Mouse (Mus musculus) lung, embryonic 16.5 days (tissue): ENCODE data around the gene Cryl1. TPM values are rescaled to one million over a fixed set of nuclear protein-coding genes. Genes with fewer than 3 reads are reported as not detected.

Experiments
- ATAC-seq: fragments of 200-750 bp; cut with Nextera tagmentation; 2 replicates; pipeline ENCODE4 v1.8.0; 2017; ENCODE audit warnings: low read depth, mild to moderate bottlenecking, moderate library complexity
- H3K27ac ChIP-seq: fragments of 300-500 bp; sonication (generic); 2 replicates; pipeline ENCODE4 v1.5.1; 2014; ENCODE audit warnings: mild to moderate bottlenecking, control low read depth, low read length
- H3K27me3 ChIP-seq: fragments of 300-500 bp; sonication (generic); 2 replicates; pipeline ENCODE4 v1.6.1; 2014; ENCODE audit warnings: low read depth, low read length, mixed read lengths; ENCODE audit not compliant: control insufficient read depth, insufficient read depth
- H3K36me3 ChIP-seq: fragments of 300-500 bp; sonication (generic); 2 replicates; pipeline ENCODE4 v1.6.1; 2014; ENCODE audit warnings: low read length; ENCODE audit not compliant: control insufficient read depth, insufficient read depth
- H3K4me1 ChIP-seq: fragments of 300-500 bp; sonication (generic); replicated peaks from 2 replicates; pipeline ENCODE4 v1.6.1; 2014; ENCODE audit warnings: low read length, mixed read lengths; ENCODE audit not compliant: control insufficient read depth, insufficient read depth
- H3K4me2 ChIP-seq: fragments of 300-500 bp; sonication (generic); 2 replicates; pipeline ENCODE4 v1.6.1; 2014; ENCODE audit warnings: low read depth, low read length, control low read depth
- H3K4me3 ChIP-seq: fragments of 300-500 bp; sonication (generic); 2 replicates; pipeline ENCODE4 v1.5.1; 2014; ENCODE audit warnings: mild to moderate bottlenecking, low read length, control low read depth
- H3K9ac ChIP-seq: fragments of 300-500 bp; sonication (generic); 2 replicates; pipeline ENCODE4 v1.6.1; 2014; ENCODE audit warnings: low read length, control low read depth
- H3K9me3 ChIP-seq: fragments of 300-500 bp; sonication (generic); 2 replicates; pipeline ENCODE4 v1.6.1; 2016; ENCODE audit warnings: low read length; ENCODE audit not compliant: control insufficient read depth
- WGBS: fragments of 180-500 bp; shearing (Covaris S2); extraction: QIAGEN DNeasy Blood & Tissue Kit; methylation state at CpG from one replicate; pipeline ENCODE4 v1.1.7; 2014; 5-methylcytosine and 5-hydroxymethylcytosine counted together
- polyA plus RNA-seq: library from polyadenylated mRNA; unstranded; fragments of >200 nt; fragmentation: Nextera tagmentation; extraction: Ambion mirVana; gene quantifications from 2 replicates; pipeline ENCODE4 v1.2.1, GENCODE M21; 2015

The Cryl1 gene
- polyA plus RNA-seq, 1 experiment from 2014 or later: 28.0 TPM

DNA sequence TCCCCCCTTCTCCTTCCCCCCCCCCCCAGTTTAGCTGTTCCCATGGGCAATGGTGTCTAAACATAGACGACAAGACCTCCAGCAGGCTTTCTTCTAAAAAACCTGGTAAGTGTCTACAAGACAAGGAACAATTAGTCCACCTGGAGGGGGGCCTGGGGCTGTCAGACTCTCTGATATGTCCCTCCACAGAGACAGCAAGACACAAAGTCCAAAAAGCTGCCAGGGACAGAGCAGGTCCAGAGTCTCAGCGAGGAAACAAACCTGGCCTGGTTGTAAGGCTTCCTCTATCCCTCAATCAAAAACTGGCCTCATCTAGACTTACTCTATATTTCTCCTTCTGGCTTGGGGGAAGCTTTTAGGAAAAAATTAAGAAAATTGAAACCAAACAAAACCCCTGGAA is 115.7 kb downstream of the Cryl1 start:
- ATAC-seq: no peak
- Histone ChIP-seq H3K9me3 (no peaks in the 10 kb centered on the region), H3K4me2 (no peak overlapping the region), H3K4me3 (no peak overlapping the region), H3K36me3 (no peaks in the 10 kb centered on the region), H3K4me1 (no peaks in the 10 kb centered on the region), H3K27me3 (no peaks in the 10 kb centered on the region), H3K9ac (no peak overlapping the region), H3K27ac (no peak overlapping the region)
- WGBS: 28% methylated on average over 2 of the region's 2 CpGs

DNA sequence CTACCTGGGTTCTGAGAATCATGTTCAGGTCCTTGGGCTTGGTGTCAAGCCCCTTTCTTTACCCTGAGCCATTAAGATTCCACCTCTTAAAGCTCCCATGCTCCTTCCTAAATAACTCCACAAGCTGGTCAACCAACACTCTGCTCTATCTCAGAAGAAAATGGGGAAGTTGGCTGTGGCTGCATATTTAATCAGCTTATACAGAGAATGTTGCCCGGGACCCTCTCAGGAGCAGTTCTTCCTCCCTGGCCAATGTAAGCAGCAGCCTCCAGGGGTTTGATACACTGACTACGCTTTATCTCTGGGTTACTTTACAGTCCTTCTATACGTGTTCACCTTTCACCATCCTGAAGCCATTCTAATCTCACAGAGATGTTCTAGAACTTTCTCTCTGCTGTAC is 117.5 kb downstream of the Cryl1 start:
- Histone ChIP-seq H3K27me3 (no peaks in the 10 kb centered on the region), H3K36me3 (no peaks in the 10 kb centered on the region), H3K27ac (no peak overlapping the region), H3K4me1 (no peaks in the 10 kb centered on the region), H3K9me3 (no peaks in the 10 kb centered on the region), H3K4me3 (no peak overlapping the region), H3K9ac (no peak overlapping the region), H3K4me2 (no peak overlapping the region)
- WGBS: 88% methylated on average over 3 of the region's 3 CpGs
- no peak for ATAC-seq

DNA sequence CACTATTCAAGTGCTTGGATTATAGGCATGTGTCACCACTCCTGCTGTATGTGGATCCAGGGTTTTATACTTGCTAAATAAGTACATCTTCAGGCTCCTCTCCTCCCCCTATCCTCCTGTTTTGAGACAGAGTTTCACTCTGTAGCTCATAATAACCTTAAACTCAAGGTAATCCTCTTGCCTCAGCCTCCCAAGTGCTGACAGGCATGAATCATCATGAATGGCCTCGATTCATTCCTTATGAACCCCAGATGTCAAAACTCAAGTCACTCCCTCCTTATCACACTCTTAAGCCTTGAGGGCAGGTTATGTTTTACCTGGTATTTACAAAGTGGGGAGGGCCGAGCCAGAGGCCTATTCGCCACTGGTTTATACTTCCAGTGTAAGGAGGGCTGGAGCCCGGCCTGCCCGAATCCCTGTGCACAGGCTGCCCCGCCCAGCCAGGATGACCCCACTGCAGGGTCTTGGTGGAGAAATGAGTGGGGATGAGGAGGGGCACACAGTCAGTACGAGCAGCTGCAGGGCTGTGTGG is 121.8 kb downstream of the Cryl1 start:
- no peaks in the 10 kb centered on the region for H3K36me3 ChIP-seq
- H3K4me2 ChIP-seq: no peak overlapping the region
- H3K4me1 ChIP-seq: no peaks in the 10 kb centered on the region
- no peaks in the 10 kb centered on the region for H3K9me3 ChIP-seq
- 51% methylated on average over 7 of the region's 7 CpGs for WGBS
- no peak for ATAC-seq
- no peaks in the 10 kb centered on the region for H3K27me3 ChIP-seq
- H3K4me3 ChIP-seq: no peak overlapping the region
- no peak overlapping the region for H3K27ac ChIP-seq
- no peak overlapping the region for H3K9ac ChIP-seq

DNA sequence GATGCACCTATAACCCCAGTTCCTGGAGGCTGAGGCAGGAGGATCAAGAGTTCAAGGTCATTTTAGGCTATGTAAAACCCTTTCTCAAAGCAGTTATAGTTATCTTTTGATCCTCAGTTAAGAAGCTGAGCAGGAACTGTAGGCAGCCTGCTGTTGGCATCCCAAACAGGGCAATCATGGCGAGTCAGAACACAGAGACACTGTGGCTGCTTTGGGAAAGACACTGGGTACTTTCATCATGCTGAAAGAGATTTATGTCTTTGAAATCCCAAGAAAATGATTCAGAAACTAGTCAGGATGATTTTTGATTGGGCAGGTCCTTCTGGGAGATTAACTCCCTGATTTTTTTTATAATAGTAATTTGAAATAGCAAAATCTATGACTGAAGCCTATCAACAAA is 126.0 kb downstream of the Cryl1 start:
- 80% methylated on average over 1 of the region's 1 CpGs for WGBS

DNA sequence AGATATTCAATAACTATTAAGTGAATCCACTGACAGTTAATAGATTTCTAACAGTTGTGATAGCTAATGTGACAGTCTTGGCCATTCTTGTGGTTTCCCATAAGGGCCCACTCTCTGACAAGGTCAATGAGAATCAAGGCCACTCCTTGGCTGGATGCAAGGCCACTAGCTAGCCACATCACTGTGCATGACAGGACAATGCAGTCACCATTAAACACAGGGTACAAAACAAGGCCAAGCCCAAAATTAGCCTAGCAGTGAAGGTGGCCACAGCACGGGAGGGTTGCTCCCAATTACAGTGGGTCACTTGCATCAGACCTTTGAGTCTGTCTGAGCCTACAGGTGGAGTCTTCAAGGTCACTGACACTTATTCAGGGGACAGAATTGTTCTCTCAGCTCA is 126.5 kb downstream of the Cryl1 start:
- Histone ChIP-seq H3K9ac (no peak overlapping the region), H3K27ac (no peak overlapping the region), H3K4me1 (no peaks in the 10 kb centered on the region), H3K4me3 (no peak overlapping the region), H3K36me3 (no peaks in the 10 kb centered on the region), H3K9me3 (no peaks in the 10 kb centered on the region), H3K4me2 (no peak overlapping the region), H3K27me3 (no peaks in the 10 kb centered on the region)
- no peak for ATAC-seq
- 71% methylated on average over 1 of the region's 1 CpGs for WGBS

More for the DNA sequence above, 126.0 kb downstream of the Cryl1 start:
- H3K4me2 ChIP-seq: no peak overlapping the region
- no peak for ATAC-seq
- no peak overlapping the region for H3K9ac ChIP-seq
- no peak overlapping the region for H3K4me3 ChIP-seq
- no peaks in the 10 kb centered on the region for H3K9me3 ChIP-seq
- no peaks in the 10 kb centered on the region for H3K27me3 ChIP-seq
- no peak overlapping the region for H3K27ac ChIP-seq
- H3K36me3 ChIP-seq: no peaks in the 10 kb centered on the region
- H3K4me1 ChIP-seq: no peaks in the 10 kb centered on the region

DNA sequence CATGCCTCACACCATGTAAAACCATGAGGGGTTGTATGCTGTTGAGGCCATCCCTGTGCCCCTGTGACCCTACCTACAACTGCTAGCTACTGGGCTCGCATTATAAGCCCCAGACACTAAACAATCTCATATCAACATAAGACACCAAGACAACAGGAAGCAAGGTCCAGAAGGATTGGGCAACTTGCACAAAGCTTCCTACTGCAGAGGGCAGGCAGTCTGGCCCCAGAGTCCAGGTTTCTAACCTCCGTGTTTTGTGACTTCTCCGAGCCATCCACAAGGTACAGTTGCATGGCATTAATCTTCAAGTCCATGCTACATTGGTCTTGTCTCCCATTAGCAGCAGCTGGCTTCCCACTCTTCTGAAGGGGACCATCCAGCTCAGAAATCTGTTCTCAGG is 129.4 kb downstream of the Cryl1 start:
- H3K9me3 ChIP-seq: no peaks in the 10 kb centered on the region
- no peak overlapping the region for H3K9ac ChIP-seq
- ATAC-seq: no peak
- no peaks in the 10 kb centered on the region for H3K27me3 ChIP-seq
- no peaks in the 10 kb centered on the region for H3K4me1 ChIP-seq
- H3K36me3 ChIP-seq: no peaks in the 10 kb centered on the region
- H3K4me3 ChIP-seq: no peak overlapping the region
- H3K27ac ChIP-seq: no peak overlapping the region
- 68% methylated on average over 3 of the region's 3 CpGs for WGBS
- no peak overlapping the region for H3K4me2 ChIP-seq

DNA sequence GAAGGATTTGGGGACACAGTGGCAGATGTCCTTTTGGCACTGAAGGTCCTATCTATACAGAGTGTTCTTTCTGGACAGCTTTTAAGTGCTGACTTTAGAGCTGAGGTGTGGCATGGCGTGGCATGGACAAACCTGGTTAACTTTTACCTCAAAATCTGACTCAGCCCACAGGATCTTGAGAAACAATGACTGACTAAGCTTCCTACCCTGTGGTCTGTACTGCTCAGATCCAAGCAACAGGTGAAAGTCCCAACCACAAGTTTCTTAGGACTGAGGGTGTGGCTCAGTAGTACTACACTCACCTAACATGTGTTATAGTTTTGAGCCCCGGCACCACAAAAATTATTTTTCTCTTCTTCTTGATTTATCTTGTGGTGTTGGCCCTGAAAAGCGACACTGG is 130.0 kb downstream of the Cryl1 start:
- WGBS: 77% methylated on average over 3 of the region's 3 CpGs
- H3K9ac ChIP-seq: no peak overlapping the region
- no peak for ATAC-seq
- H3K36me3 ChIP-seq: no peaks in the 10 kb centered on the region
- H3K27ac ChIP-seq: no peak overlapping the region
- H3K27me3 ChIP-seq: no peaks in the 10 kb centered on the region
- no peak overlapping the region for H3K4me3 ChIP-seq
- H3K4me2 ChIP-seq: no peak overlapping the region
- no peaks in the 10 kb centered on the region for H3K4me1 ChIP-seq
- H3K9me3 ChIP-seq: no peaks in the 10 kb centered on the region

DNA sequence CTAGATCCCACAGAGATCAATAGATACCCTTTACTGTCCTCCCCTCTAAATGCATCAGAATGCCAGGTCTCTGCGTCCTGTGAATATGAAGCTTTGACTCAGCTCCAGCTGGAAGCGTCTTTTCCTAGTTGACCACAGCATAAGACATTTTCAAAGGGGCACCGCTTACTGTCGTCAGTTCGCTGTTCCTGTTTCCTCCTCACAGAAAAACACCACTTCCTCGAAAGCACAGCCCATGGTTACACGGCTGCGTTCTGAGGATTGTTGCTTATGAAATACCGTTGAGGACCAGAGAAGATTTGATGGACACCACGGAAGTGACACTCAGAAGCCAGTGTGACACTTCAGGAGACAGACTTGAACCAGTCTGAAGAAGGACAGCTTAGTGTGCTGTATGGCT is 134.4 kb downstream of the Cryl1 start:
- Histone ChIP-seq H3K36me3 (no peaks in the 10 kb centered on the region), H3K9me3 (no peaks in the 10 kb centered on the region), H3K27me3 (no peaks in the 10 kb centered on the region), H3K4me1 (no peaks in the 10 kb centered on the region), H3K4me2 (no peak overlapping the region), H3K4me3 (no peak overlapping the region), H3K9ac (no peak overlapping the region), H3K27ac (no peak overlapping the region)
- ATAC-seq: no peak
- WGBS: 63% methylated on average over 10 of the region's 10 CpGs

DNA sequence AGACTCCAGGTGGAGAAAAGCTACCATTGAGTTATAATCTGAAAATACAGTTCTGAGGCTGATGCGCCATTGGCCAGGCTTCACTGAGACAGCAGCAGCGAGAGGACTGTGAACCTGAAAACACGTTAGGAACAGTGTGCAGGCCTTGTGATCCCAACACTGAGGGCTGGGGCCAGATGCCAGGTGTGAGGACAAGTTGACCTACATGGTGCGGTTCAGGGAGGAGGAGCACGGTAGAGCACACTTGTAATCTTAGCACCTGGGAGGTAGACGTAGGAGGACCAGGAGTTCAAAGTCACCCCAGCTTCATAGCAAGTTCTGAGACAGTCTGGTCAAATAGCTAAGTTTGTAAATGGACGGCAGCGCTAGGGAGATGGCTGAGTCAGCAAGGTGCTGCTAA is 139.0 kb downstream of the Cryl1 start:
- no peak overlapping the region for H3K4me3 ChIP-seq
- H3K9me3 ChIP-seq: no peaks in the 10 kb centered on the region
- no peak overlapping the region for H3K9ac ChIP-seq
- H3K36me3 ChIP-seq: no peaks in the 10 kb centered on the region
- ATAC-seq: no peak
- 81% methylated on average over 8 of the region's 8 CpGs for WGBS
- H3K27ac ChIP-seq: no peak overlapping the region
- H3K27me3 ChIP-seq: no peaks in the 10 kb centered on the region
- no peaks in the 10 kb centered on the region for H3K4me1 ChIP-seq
- H3K4me2 ChIP-seq: no peak overlapping the region

DNA sequence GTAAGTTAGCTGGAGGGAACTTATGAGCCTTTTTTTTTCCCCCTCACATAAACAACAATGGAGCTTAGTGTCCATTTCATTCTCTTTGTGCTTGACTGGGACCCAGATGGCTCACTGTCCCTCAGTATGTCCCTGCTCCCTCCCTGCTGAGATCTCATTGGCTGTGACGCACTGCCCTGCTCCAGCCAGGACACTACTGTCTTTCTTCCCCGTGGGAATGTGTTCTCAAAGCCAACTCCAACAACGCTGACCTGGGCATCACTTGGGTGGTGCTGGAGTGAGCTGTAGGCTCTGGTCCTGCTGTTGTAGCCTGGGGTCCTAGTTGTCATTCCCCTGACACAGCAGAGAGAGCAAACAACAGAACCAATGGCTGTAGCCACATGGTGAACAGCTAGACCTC is 149.7 kb downstream of the Cryl1 start:
- Histone ChIP-seq H3K27ac (no peak overlapping the region), H3K4me3 (no peak overlapping the region), H3K9ac (no peak overlapping the region), H3K9me3 (no peaks in the 10 kb centered on the region), H3K27me3 (no peaks in the 10 kb centered on the region), H3K4me1 (no peaks in the 10 kb centered on the region), H3K4me2 (no peak overlapping the region), H3K36me3 (no peaks in the 10 kb centered on the region)
- ATAC-seq: no peak
- 77% methylated on average over 3 of the region's 3 CpGs for WGBS
